In the genomic region with DNA sequence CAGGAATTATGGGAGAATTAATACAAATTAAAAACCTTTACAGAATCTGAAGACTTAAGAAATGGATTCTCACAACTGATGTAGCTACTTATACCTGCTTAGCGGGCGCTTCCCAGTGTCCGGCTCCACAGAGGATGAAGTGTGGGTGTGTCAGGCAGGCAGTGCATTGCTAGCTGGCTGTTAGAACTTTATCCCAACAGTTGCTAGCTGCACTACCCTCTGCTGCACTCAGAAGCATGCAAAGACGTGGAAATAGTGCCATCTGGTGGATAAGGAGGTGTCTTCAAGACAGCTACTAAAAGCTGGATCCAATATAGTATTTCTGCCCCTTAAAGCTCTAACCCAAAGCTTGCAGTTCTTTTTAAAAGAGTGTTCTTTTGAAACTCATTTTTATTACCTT, we compare ENCODE assay signal across 7 mouse cellular contexts. TPM values are rescaled to one million over a fixed set of nuclear protein-coding genes. Genes with fewer than 3 reads are reported as not detected.
DNase-seq lines count a peak whose midpoint lies in the region; ATAC-seq and TF ChIP-seq lines count a peak whose summit lies in the region.

No protein-coding gene starts in this region.

- H3K27me3 ChIP-seq in hindbrain, embryonic 16.5 days (replicated peaks; ENCODE audit: control insufficient read depth, insufficient read depth, low read length): peaks cover 16% of the 10 kb centered on the region

- no peak overlapping the region for H3K27ac ChIP-seq in gastrocnemius, adult 2 months
- no peak overlapping the region for H3K27ac ChIP-seq in hindbrain, embryonic 16.5 days (ENCODE audit: low read depth, low read length)

- WGBS in hindbrain, embryonic 16.5 days: 0% methylated on average over 4 of the region's 4 CpGs

- peak; percentile 88 for TF ChIP-seq CTCF in gastrocnemius, adult 2 months (IDR thresholded peaks at IDR 0.05)

- intact Hi-C loops in gastrocnemius, adult 2 months (cut with DNase I): loop anchor here (1.0 to 10.0 kb wide), 3 partner anchors 49 to 361 kb away; a partner anchor contains a TSS

- H3K4me3 ChIP-seq in gastrocnemius, adult 2 months: peak overlapping the region; percentile 64
- peak overlapping the region; percentile 61 for H3K4me3 ChIP-seq in hindbrain, embryonic 16.5 days (ENCODE audit: low read length)

- H3K9ac ChIP-seq in hindbrain, embryonic 16.5 days (ENCODE audit: low read depth, low read length): no peak overlapping the region

- peak overlapping the region; percentile 97 for H3K4me2 ChIP-seq in hindbrain, embryonic 16.5 days (ENCODE audit: low read length)

- peaks cover 15% of the 10 kb centered on the region for H3K4me1 ChIP-seq in hindbrain, embryonic 16.5 days (ENCODE audit: control insufficient read depth, insufficient read depth, low read depth, low read length)

- H3K36me3 ChIP-seq in hindbrain, embryonic 16.5 days (ENCODE audit: control insufficient read depth, insufficient read depth, low read length): no peaks in the 10 kb centered on the region

- peak; percentile 74 for ATAC-seq in activated CD4-positive, CD25-positive, alpha-beta regulatory T cell, adult 4 months
- peak; percentile 88 for ATAC-seq in hindbrain, embryonic 16.5 days

- no peaks in the 10 kb centered on the region for H3K9me3 ChIP-seq in hindbrain, embryonic 16.5 days (ENCODE audit: control insufficient read depth, low read length)

- DNase-seq in cerebellum, postnatal 4 days (ENCODE audit: low spot score in 2 of 2): peak; percentile 27 to 65
- DNase-seq in gastrocnemius, adult 2 months: peak; percentile 65
- peak; percentile 71 for DNase-seq in left cerebral cortex, adult 11 months (ENCODE audit: low spot score)
- peak; percentile 94 for DNase-seq in lung, postnatal 36 days
- peak; percentile 77 to 84 for DNase-seq in right cerebral cortex, adult 2 months (ENCODE audit: low spot score in 2 of 2)

RNA-seq across cellular contexts. Expression of a gene that starts 0.9 kb away (rescaled TPM):
- under 1 TPM in 1 of 2 experiments, not detected in 1; 0.25 TPM for polyA plus RNA-seq in activated CD4-positive, CD25-positive, alpha-beta regulatory T cell, adult 4 months (2017; shearing (Covaris generic))
- not detected for total RNA-seq in gastrocnemius, adult 2 months (2021)
- polyA plus RNA-seq in hindbrain, embryonic 16.5 days (2015; fragmentation: Nextera tagmentation; extraction: Ambion mirVana): 0.56 and 0.86 TPM in 2 replicates

RNA-seq across cellular contexts. Expression of a gene that starts 10.4 kb away (rescaled TPM):
- polyA plus RNA-seq in activated CD4-positive, CD25-positive, alpha-beta regulatory T cell, adult 4 months (2017; shearing (Covaris generic)): not detected
- total RNA-seq in gastrocnemius, adult 2 months (2021): 10 to 100 TPM in 1 of 2 experiments, 1 to 10 TPM in 1; 5.5 to 10.6 TPM
- 60.3 and 64.8 TPM in 2 replicates for polyA plus RNA-seq in hindbrain, embryonic 16.5 days (2015; fragmentation: Nextera tagmentation; extraction: Ambion mirVana)

RNA-seq across cellular contexts. Expression of a gene that starts 42.2 kb away (rescaled TPM):
- polyA plus RNA-seq in activated CD4-positive, CD25-positive, alpha-beta regulatory T cell, adult 4 months (2017; shearing (Covaris generic)): under 1 TPM in 1 of 2 experiments, not detected in 1; 0.13 TPM
- total RNA-seq in gastrocnemius, adult 2 months (2021): not detected
- 0.55 and 0.62 TPM in 2 replicates for polyA plus RNA-seq in hindbrain, embryonic 16.5 days (2015; fragmentation: Nextera tagmentation; extraction: Ambion mirVana)

RNA-seq across cellular contexts. Expression of a gene that starts 48.2 kb away (rescaled TPM):
- polyA plus RNA-seq in activated CD4-positive, CD25-positive, alpha-beta regulatory T cell, adult 4 months (2017; shearing (Covaris generic)): not detected
- not detected for total RNA-seq in gastrocnemius, adult 2 months (2021)
- 0.98 and 1.2 TPM in 2 replicates for polyA plus RNA-seq in hindbrain, embryonic 16.5 days (2015; fragmentation: Nextera tagmentation; extraction: Ambion mirVana)

Comparison
In these comparisons a context has a peak if more than half of its experiments do, and no peak if none do; other contexts are left out.
1. RNA of a gene that starts 10.4 kb away (polyA plus RNA-seq): 60.3 to 64.8 TPM in hindbrain, embryonic 16.5 days; not detected in activated CD4-positive, CD25-positive, alpha-beta regulatory T cell, adult 4 months; every median in the first group is over 10 times any median in the second.
2. Peak in every context shown above with its lines, with median percentiles within 50 percentile points of each other: DNase-seq.